Mouse (Mus musculus) cerebellum, adult 9-11 months (tissue): ENCODE measurements around the gene Olfr633.
"Not testable (repeated sequence)": the region's sequence is repeated elsewhere in the genome, so short reads cannot be mapped to it uniquely, and the experiment has no call there.

Source experiments
- DNase-seq: peaks from one replicate; pipeline ENCODE4 v3.0.0; 2022

Olfr633 gene

GRCm38 (mm10) chr7:103944137-103944536 is at the start of gene Olfr633:
Gene Olfr633, plus strand, starts transcription at chr7:103944437.
- no peak for DNase-seq

DNA sequence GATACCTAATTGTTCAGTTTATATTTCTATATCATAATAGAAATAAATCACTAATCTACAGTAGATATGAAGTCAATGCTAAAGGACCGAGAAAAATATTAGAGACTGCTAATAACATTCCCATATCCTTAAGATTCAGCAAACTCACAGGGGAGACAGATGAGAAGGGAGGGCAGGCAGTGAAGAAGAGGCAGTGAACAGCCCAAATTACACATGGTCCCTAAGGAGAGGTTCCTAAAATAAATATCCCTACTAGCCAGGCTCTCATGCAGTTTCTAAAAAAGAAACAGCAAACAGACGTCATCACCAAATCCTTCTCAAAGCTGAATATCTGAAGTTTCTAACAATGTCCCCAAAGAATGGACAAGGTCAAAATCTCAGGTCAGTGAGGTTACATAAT is 41.0 kb upstream of the Olfr633 start, which contains the start of gene Olfr65:
Gene Olfr65 (plus strand): TSS at position 301 of the 400 bp plus-strand sequence.
- no peak for DNase-seq

DNA sequence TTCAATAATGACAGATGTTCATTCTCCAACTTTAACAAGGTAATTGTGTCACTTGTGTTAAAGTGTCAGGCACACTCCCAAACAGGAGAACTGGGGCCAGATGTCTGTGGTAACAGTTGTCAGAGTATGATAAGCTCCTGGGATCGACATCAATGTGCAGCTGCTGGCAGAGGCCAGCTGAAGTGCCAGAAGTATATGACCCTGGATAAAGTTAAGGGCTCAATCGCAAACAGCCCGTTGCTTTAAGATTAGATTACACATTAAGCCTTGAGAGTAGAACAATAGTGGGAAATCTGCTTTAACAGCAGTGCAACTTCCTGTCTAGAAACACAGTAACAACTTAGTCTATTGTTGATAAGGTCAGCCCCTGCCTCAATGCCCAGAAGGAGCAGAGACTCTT is 34.2 kb upstream of the Olfr633 start:
- DNase-seq: no peak

GRCm38 (mm10) chr7:103912969-103913511 is 31.2 kb upstream of the Olfr633 start:
- no peak for DNase-seq

- no peak for DNase-seq
Observed at GRCm38 (mm10) chr7:103915338-103915737, 28.9 kb upstream of the Olfr633 start.

DNA sequence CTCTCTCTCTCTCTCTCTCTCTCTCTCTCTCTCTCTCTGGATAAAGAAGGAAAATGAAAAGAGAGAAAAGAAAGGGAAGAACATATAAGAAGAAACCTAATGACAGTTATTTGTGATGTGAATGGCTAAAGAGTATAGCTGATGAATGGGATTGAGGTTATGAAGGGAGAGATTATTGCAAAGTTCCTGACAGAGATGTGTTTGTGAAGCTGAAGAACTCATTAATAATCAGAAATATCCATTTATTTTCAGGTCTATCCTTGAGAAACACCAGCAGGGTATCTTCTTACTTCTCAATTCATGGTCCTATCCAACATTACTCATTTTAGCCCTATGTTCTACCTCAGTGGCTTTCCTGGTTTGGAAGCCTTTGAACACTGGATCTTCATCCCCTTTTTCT is 15.7 kb upstream of the Olfr633 start, which contains the start of gene Olfr631:
Gene Olfr631 (plus strand): TSS at position 301 of the 400 bp plus-strand sequence.
- no peak for DNase-seq

- no peak for DNase-seq
Observed at GRCm38 (mm10) chr7:103934264-103934663, 10.0 kb upstream of the Olfr633 start, which contains the start of gene Olfr632. Gene Olfr632, plus strand, starts transcription at chr7:103934347.

GRCm38 (mm10) chr7:103942730-103943129 is 1.5 kb upstream of the Olfr633 start:
- DNase-seq: no peak

DNA sequence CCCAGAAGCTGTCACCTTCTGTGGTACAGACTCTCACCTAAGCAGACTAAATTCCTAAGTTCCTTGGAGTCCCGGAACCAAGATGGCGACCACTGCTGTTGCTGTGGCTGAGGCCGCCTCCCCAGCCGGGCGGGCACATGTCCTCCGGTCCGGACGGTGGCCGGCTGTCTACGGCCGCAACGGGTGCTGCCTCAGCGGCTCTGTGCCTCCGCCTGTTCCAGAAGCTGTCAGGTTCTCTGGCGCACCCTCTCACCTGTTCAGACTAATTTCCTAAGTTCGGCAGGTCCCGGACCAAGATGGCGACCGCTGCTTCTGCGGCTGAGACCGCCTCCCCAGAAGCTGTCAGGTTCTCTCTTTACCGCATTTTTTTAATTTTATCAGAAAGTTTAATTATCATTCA is 22.6 kb downstream of the Olfr633 start:
- not testable (repeated sequence) for DNase-seq

- no peak for DNase-seq
Observed at GRCm38 (mm10) chr7:103970852-103971251, 26.6 kb downstream of the Olfr633 start, which contains the start of gene Olfr635. Gene Olfr635, plus strand, starts transcription at chr7:103971152.

DNA sequence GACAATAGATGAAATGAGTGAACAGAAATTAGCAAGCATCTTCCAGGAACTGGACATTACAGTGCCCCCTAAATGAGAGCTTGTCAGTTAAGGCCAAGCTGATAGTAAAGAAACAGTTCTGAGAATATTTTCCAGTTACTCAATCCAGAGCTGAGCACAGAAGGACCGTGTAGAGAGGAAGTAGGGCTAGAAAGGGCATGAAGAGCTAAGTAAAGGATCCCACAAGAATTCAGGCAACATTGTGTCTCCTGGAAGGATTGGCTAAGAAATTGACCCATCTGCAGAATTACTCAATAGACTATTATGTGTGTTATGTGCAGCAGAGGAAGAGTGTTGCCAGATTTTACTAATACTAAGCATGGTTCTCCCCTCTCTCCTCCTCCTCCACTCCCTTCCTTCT is 27.5 kb downstream of the Olfr633 start:
- DNase-seq: no peak

- no peak for DNase-seq
Observed at GRCm38 (mm10) chr7:103998446-103998845, 54.2 kb downstream of the Olfr633 start, which contains the start of gene Olfr638. Gene Olfr638, plus strand, starts transcription at chr7:103998746.
